Mouse (Mus musculus): ENCODE results near the gene Cabin1.
A peak's percentile ranks its signal among the peaks of the same experiment; 100 is the strongest.

The Cabin1 gene

GRCm38 (mm10) chr10:75637711-75638110 is 126.4 kb downstream of the Cabin1 start:
- DNase-seq (ENCODE audit: low spot score in 2 of 2), result no peak

DNA sequence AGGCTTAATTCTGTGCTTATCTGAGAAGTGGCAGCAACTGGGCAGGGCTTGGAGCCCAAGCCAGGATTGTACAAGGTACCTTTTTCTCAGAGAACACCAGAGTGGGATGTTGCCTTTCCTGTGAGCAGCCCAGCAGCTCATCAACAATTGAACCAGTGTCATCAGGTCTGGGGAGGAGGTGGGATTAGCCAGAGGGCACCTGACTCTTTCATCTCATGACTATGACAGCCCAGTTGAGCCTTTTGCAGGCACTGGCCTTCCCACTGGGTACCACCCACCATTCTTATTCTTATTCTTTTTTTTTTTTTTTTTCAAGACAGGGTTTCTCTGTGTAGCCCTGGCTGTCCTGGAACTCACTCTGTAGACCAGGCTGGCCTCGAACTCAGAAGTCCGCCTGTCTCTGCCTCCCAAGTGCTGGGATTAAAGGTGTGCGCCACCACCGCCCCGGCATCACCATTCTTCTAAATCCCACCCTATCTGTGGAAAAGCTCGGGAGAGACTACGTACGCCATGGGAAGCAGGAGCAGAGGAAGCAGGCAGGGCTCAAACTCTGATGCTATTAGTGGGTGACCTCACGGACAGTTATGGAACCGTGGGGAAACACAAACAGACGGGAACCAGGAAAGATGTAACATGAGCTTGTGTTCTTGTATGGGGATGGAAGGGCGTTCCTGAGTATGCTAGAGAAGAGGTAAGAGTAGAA is 127.9 kb downstream of the Cabin1 start:
- no peak for DNase-seq (ENCODE audit: low spot score in 2 of 2)

- peak; percentile 67 to 78 for DNase-seq (ENCODE audit: low spot score in 2 of 2)
Measured at GRCm38 (mm10) chr10:75635693-75636055, 128.5 kb downstream of the Cabin1 start.

GRCm38 (mm10) chr10:75635019-75635692 is 129.0 kb downstream of the Cabin1 start:
- no peak for DNase-seq (ENCODE audit: low spot score in 2 of 2)

DNA sequence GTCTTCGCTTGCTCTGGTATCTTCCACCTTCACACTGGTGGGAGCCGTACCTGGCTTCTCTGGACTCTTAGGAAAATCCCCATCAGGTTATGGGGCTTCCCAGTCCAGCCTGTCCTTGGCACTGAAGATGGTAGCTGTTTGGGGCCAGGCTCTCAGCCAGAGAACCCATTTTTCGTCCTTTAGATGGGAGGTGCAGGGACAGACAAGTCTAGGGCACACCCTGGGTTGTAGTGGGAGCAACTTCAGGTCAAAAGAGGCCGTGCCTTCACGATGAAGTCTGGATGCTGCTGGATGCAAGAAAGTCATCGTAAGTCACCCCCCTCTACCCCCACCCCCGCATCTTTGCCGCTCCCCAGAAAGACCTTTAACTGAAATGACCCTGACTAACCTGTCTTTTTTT is 129.5 kb downstream of the Cabin1 start:
- DNase-seq (ENCODE audit: low spot score in 2 of 2), result no peak

DNA sequence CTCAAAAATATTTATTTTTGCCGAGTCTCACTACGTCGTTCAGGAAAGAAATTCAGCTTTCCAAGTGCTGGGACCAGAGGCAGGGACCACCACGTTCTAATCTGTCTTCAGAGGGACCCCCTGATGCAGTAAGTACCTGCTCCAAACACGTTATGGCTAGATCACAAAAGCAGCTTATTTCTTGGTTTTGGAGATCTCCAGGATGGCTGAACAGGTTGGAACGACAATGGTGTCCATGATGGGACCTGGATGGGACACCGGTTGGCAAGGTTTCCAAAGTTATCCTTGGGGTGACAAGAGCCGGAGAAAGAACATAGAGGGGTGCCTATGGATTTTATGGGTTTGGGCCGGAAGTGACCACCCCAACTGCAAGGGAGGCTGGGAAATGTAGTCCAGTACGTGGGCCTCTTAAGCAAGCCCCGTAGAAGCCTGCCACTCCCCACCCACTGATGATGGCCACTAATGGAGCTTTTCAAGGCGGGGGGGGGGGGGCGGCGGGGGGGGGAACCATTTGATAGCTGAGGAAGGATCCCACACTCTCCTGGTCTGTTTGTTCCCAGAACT is 130.5 kb downstream of the Cabin1 start:
- no peak for DNase-seq (ENCODE audit: low spot score in 2 of 2)

- no peak for DNase-seq (ENCODE audit: low spot score in 2 of 2)
Measured at GRCm38 (mm10) chr10:75633048-75633447, 131.1 kb downstream of the Cabin1 start.

DNA sequence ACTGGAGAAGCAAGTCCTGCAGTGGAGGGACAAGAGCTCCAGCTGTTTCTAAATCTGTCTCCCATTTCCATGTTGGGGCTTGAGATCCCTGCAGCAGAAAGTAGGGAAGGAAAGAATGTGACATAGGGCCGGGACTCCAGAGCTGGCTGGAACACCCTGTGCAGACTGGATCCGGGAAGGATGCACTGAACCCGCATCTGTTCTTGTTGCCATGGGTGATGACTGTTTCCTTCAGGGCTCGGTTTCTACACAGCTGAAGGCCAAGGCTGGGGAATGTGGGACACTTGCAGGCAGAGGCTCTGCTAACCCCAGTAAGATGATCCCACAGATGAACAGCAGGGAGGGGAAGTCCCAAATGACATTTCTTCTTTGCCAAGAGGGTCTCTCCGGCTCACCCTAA is 131.5 kb downstream of the Cabin1 start:
- no peak for DNase-seq (ENCODE audit: low spot score in 2 of 2)

- no peak for DNase-seq (ENCODE audit: low spot score in 2 of 2)
Measured at GRCm38 (mm10) chr10:75627490-75627889, 136.7 kb downstream of the Cabin1 start.

- DNase-seq (ENCODE audit: low spot score in 2 of 2), result no peak
Measured at GRCm38 (mm10) chr10:75626991-75627390, 137.2 kb downstream of the Cabin1 start.

- no peak for DNase-seq (ENCODE audit: low spot score in 2 of 2)
Measured at GRCm38 (mm10) chr10:75625920-75626319, 138.2 kb downstream of the Cabin1 start.

- no peak for DNase-seq (ENCODE audit: low spot score in 2 of 2)
Measured at GRCm38 (mm10) chr10:75620818-75621217, 143.3 kb downstream of the Cabin1 start.

DNA sequence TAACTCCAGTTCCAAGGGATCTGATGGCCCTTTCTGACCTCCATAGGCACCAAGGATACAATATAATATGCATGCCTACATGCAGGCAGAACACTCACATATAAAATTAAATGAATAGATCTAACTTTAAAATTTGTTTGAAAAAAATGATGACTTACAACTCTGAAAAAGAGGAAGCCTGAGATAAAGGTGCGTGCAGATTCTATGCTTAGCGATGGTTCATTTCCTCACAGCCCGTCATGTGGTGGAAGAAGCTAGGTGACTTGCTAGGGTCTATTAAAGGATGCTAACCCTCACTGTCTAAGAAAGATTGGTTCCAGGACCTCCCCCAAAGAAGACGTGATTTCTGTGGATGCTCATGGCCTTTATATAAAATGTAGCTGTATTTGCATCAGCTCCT is 148.1 kb downstream of the Cabin1 start:
- no peak for DNase-seq (ENCODE audit: low spot score in 2 of 2)

DNA sequence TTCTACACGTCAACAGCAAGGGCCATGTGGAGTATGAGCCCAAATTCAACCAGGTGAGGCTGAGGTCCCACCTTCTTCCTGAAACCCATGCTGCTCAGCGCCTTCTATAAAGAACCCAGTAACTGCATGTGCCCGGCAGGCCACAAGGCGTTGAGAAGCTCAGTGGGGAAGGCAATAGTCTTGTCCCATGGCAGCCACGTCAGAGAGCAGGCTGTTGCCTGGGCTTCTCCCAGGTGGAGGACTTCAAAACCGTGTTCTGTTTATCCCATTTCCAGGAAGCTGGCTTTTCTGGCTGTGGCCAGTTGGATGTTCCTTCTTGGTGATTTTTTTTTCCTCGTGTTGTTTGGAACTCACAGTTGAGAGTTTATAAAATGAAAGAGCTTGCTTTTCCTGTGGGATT is 153.7 kb downstream of the Cabin1 start:
- DNase-seq (ENCODE audit: low spot score in 2 of 2), result no peak

- DNase-seq (ENCODE audit: low spot score in 2 of 2), result no peak
Measured at GRCm38 (mm10) chr10:75608975-75609374, 155.2 kb downstream of the Cabin1 start.

- DNase-seq (ENCODE audit: low spot score in 2 of 2), result no peak
Measured at GRCm38 (mm10) chr10:75607253-75607652, 156.9 kb downstream of the Cabin1 start.

- DNase-seq (ENCODE audit: low spot score in 2 of 2), result no peak
Measured at GRCm38 (mm10) chr10:75605162-75605846, 158.8 kb downstream of the Cabin1 start.

GRCm38 (mm10) chr10:75600189-75600730 is 163.9 kb downstream of the Cabin1 start:
- no peak for DNase-seq (ENCODE audit: low spot score in 2 of 2)

Measured in spleen, postnatal 36 days (tissue).